Mouse (Mus musculus): Measurements from ENCODE around the gene Tcte3.
"Not testable (repeated sequence)": the region's sequence is repeated elsewhere in the genome, so short reads cannot be mapped to it uniquely, and the experiment has no call there.

GRCm38 (mm10) chr17:15024502-15025193, 16.6 kb downstream of the Tcte3 start:
- TF ChIP-seq GATA1, TAL1 (IDR thresholded peaks at IDR 0.05; ENCODE audit: low read length): not testable (repeated sequence)
